Mouse (Mus musculus) layer of hippocampus, adult 9-11 months (tissue): ENCODE measurements around the gene Slx4ip.

Source experiments
- DNase-seq: peaks from one replicate; pipeline ENCODE4 v3.0.0; 2022

The Slx4ip gene

GRCm38 (mm10) chr2:137073473-137074312 lies 182.7 kb downstream of the Slx4ip start:
- DNase-seq = no peak

GRCm38 (mm10) chr2:137074313-137074620 lies 183.2 kb downstream of the Slx4ip start:
- DNase-seq = no peak

GRCm38 (mm10) chr2:137078771-137079170 lies 187.8 kb downstream of the Slx4ip start:
- DNase-seq = no peak

- no peak for DNase-seq
These were observed 188.8 kb downstream of the Slx4ip start for GRCm38 (mm10) chr2:137079721-137080320.

- DNase-seq = no peak
These were observed 189.4 kb downstream of the Slx4ip start for GRCm38 (mm10) chr2:137080468-137080867.

- DNase-seq = no peak
These were observed 190.0 kb downstream of the Slx4ip start for GRCm38 (mm10) chr2:137081001-137081400.

GRCm38 (mm10) chr2:137082896-137083620 lies 192.0 kb downstream of the Slx4ip start:
- peak; percentile 40 for DNase-seq

GRCm38 (mm10) chr2:137085257-137085656 lies 194.2 kb downstream of the Slx4ip start:
- no peak for DNase-seq

- no peak for DNase-seq
These were observed 195.8 kb downstream of the Slx4ip start for GRCm38 (mm10) chr2:137086621-137087395.

- no peak for DNase-seq
These were observed 196.7 kb downstream of the Slx4ip start for GRCm38 (mm10) chr2:137087705-137088104.

- no peak for DNase-seq
These were observed 200.9 kb downstream of the Slx4ip start for GRCm38 (mm10) chr2:137091766-137092522.

- no peak for DNase-seq
These were observed 201.7 kb downstream of the Slx4ip start for GRCm38 (mm10) chr2:137092523-137093297.

- DNase-seq = no peak
These were observed 202.2 kb downstream of the Slx4ip start for GRCm38 (mm10) chr2:137093298-137093630.

GRCm38 (mm10) chr2:137094301-137094700 lies 203.3 kb downstream of the Slx4ip start:
- no peak for DNase-seq

- DNase-seq = no peak
These were observed 206.0 kb downstream of the Slx4ip start for GRCm38 (mm10) chr2:137096981-137097460.

GRCm38 (mm10) chr2:137098269-137099035 lies 207.4 kb downstream of the Slx4ip start:
- DNase-seq = no peak

GRCm38 (mm10) chr2:137099211-137099734 lies 208.3 kb downstream of the Slx4ip start:
- no peak for DNase-seq

GRCm38 (mm10) chr2:137101074-137101473 lies 210.1 kb downstream of the Slx4ip start:
- no peak for DNase-seq

GRCm38 (mm10) chr2:137107203-137107602 lies 216.2 kb downstream of the Slx4ip start:
- no peak for DNase-seq

GRCm38 (mm10) chr2:137107946-137108345 lies 216.9 kb downstream of the Slx4ip start:
- DNase-seq = no peak
